Mouse (Mus musculus) intestine, postnatal 0 days (tissue): Measurements from ENCODE around the gene Dnm1. TPM values are rescaled to one million over a fixed set of nuclear protein-coding genes. Genes with fewer than 3 reads are reported as not detected.

Experiments
- ATAC-seq: fragments of 200-750 bp; cut with Nextera tagmentation; 2 replicates; pipeline ENCODE4 v1.8.0; 2017; ENCODE audit warnings: mild to moderate bottlenecking, moderate TSS enrichment, moderate library complexity
- H3K27ac ChIP-seq: fragments of 300-500 bp; sonication (generic); 2 replicates; pipeline ENCODE4 v1.5.1; 2014; ENCODE audit warnings: mild to moderate bottlenecking, low read depth, low read length, moderate library complexity
- H3K27me3 ChIP-seq: fragments of 300-500 bp; sonication (generic); replicated peaks from 2 replicates; pipeline ENCODE4 v1.6.1; 2014; ENCODE audit warnings: low read length, mixed read lengths; ENCODE audit not compliant: control insufficient read depth, insufficient read depth
- H3K36me3 ChIP-seq: fragments of 300-500 bp; sonication (generic); 2 replicates; pipeline ENCODE4 v1.6.1; 2014; ENCODE audit warnings: mild to moderate bottlenecking, moderate library complexity; ENCODE audit not compliant: control insufficient read depth, insufficient read depth
- H3K4me1 ChIP-seq: fragments of 300-500 bp; sonication (generic); replicated peaks from 2 replicates; pipeline ENCODE4 v1.6.1; 2014; ENCODE audit warnings: antibody characterized with exemption, low read length, mixed read lengths; ENCODE audit not compliant: control insufficient read depth, insufficient read depth
- H3K4me2 ChIP-seq: fragments of 300-500 bp; sonication (generic); replicated peaks from 2 replicates; pipeline ENCODE4 v1.6.1; 2014; ENCODE audit warnings: low read depth, mild to moderate bottlenecking, moderate library complexity
- H3K4me3 ChIP-seq: fragments of 300-500 bp; sonication (generic); 2 replicates; pipeline ENCODE4 v1.5.1; 2014; ENCODE audit warnings: low read depth, low read length
- H3K9ac ChIP-seq: fragments of 300-500 bp; sonication (generic); 2 replicates; pipeline ENCODE4 v1.6.1; 2014; ENCODE audit warnings: mild to moderate bottlenecking, low read depth, low read length
- H3K9me3 ChIP-seq: fragments of 300-500 bp; sonication (generic); 2 replicates; pipeline ENCODE4 v1.6.1; 2016; ENCODE audit warnings: mixed run types; ENCODE audit not compliant: control insufficient read depth
- CTCF ChIP-seq: sonication (generic); IDR thresholded peaks from 2 replicates; pipeline ENCODE4 v1.5.1; 2016; ENCODE audit warnings: low read depth, mild to moderate bottlenecking, control low read depth, antibody characterized with exemption, moderate library complexity
- WGBS: fragments of 180-500 bp; shearing (Covaris S2); extraction: QIAGEN DNeasy Blood & Tissue Kit; methylation state at CpG from one replicate; pipeline ENCODE4 v1.1.7; 2014; 5-methylcytosine and 5-hydroxymethylcytosine counted together
- polyA plus RNA-seq: library from polyadenylated mRNA; unstranded; fragments of >200 nt; fragmentation: Nextera tagmentation; extraction: Ambion mirVana; gene quantifications from 2 replicates; pipeline ENCODE4 v1.2.1, GENCODE M21; 2015

Gene Dnm1
- polyA plus RNA-seq, 1 experiment from 2014 or later, result 23.5 TPM

GRCm38 (mm10) chr2:32318709-32319585, 34.2 kb downstream of the Dnm1 start:
- Histone ChIP-seq H3K9ac (peak overlapping the region; percentile 50), H3K4me3 (peak overlapping the region; percentile 27), H3K27me3 (no peaks in the 10 kb centered on the region), H3K9me3 (no peaks in the 10 kb centered on the region), H3K36me3 (peaks cover 29% of the 10 kb centered on the region; the same call in 1 of the 2 replicates), H3K4me2 (peak overlapping the region; percentile 57), H3K27ac (peak overlapping the region; percentile 62; the same call in 1 of the 2 replicates), H3K4me1 (no peaks in the 10 kb centered on the region)
- ATAC-seq, result no peak
- no peak for TF ChIP-seq CTCF
- 75% methylated on average over 14 of the region's 14 CpGs for WGBS

- peak; percentile 7; the same call in 1 of the 2 replicates for ATAC-seq
- WGBS, result 30% methylated on average over 18 of the region's 19 CpGs
- no peak for TF ChIP-seq CTCF
- Histone ChIP-seq H3K4me3 (peak overlapping the region; percentile 27; the same call in 1 of the 2 replicates), H3K27ac (peak overlapping the region; percentile 64), H3K36me3 (peaks cover 22% of the 10 kb centered on the region; the same call in 1 of the 2 replicates), H3K27me3 (no peaks in the 10 kb centered on the region), H3K9ac (peak overlapping the region; percentile 50), H3K4me1 (no peaks in the 10 kb centered on the region), H3K9me3 (no peaks in the 10 kb centered on the region), H3K4me2 (peak overlapping the region; percentile 57)
Measured at GRCm38 (mm10) chr2:32317791-32318417, 35.2 kb downstream of the Dnm1 start.

DNA sequence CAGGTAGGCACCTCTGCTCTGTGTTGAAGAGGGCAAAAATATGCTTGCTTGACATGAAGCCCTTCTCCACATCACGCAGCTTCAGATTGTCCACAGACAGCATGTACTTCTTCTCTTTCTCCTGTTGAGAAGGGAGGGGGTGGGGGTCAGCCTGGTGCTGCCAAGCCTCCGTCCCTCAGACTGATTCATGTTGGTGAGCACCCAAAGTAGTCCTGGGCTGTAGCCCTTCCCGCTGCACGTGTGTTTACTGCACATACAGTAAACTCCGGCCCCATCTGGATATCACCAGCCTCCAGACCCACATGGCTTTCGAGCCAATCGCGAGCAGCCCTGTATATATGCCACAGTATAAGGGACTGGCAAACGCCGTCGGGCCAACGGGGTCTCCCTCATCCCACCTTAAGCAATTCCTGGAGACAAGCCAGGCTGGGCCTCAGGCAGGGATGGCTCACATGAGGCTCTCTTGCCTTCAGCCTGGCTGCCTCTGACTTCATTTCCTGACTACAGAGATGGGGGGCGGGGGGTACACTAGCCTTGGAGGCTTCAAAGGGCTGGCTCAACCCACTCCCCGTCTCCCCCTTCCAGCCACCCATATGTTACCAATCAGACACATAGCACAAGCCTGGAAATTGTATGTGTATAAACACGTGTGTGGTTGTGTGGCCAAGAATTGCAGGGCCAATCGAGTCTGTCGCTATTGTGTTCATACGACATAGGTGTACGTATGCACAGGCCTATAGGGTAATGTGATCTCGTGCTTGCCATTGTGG, 36.1 kb downstream of the Dnm1 start:
- Histone ChIP-seq H3K4me2 (no peak overlapping the region), H3K9ac (no peak overlapping the region), H3K27me3 (no peaks in the 10 kb centered on the region), H3K36me3 (peaks cover 20% of the 10 kb centered on the region; the same call in 1 of the 2 replicates), H3K4me3 (no peak overlapping the region), H3K9me3 (no peaks in the 10 kb centered on the region), H3K4me1 (0 out of 2 replicates have a peak, but pooled peaks cover under 1% of the 10 kb centered on the region), H3K27ac (peak overlapping the region; percentile 64; the same call in 1 of the 2 replicates)
- 60% methylated on average over 20 of the region's 20 CpGs for WGBS
- ATAC-seq, result no peak
- no peak for TF ChIP-seq CTCF

DNA sequence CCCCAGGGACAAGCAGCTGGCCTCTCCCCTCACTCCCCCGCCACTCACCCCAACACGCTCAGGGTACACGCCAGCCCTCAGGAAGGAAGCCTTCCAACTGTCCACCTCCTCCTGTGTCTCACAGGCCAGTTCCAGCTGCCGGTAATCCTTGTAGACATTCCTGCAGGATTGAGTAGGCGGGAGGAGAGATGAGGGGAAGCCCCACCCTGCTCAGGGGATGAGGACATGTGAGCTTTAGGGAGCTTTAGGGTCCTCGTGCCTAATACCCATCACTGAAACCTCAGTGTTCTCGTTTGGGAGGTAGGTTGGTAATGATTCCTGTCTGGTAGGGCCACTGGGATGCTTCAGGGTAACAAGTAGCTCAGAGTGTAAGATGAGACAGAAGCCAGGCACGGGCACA, 37.4 kb downstream of the Dnm1 start:
- H3K4me1 ChIP-seq, result 0 out of 2 replicates have a peak, but pooled peaks cover 4% of the 10 kb centered on the region

GRCm38 (mm10) chr2:32314831-32315230, 38.3 kb downstream of the Dnm1 start:
- Histone ChIP-seq H3K27ac (no peak overlapping the region), H3K27me3 (no peaks in the 10 kb centered on the region), H3K36me3 (peaks cover 21% of the 10 kb centered on the region; the same call in 1 of the 2 replicates), H3K4me2 (no peak overlapping the region), H3K9me3 (no peaks in the 10 kb centered on the region), H3K4me1 (0 out of 2 replicates have a peak, but pooled peaks cover 4% of the 10 kb centered on the region), H3K4me3 (no peak overlapping the region), H3K9ac (no peak overlapping the region)
- WGBS, result 91% methylated on average over 14 of the region's 14 CpGs
- TF ChIP-seq CTCF, result no peak
- ATAC-seq, result no peak

More for the DNA sequence above, 37.4 kb downstream of the Dnm1 start:
- no peaks in the 10 kb centered on the region for H3K27me3 ChIP-seq
- peaks cover 19% of the 10 kb centered on the region; the same call in 1 of the 2 replicates for H3K36me3 ChIP-seq
- H3K9me3 ChIP-seq, result no peaks in the 10 kb centered on the region
- 31% methylated on average over 8 of the region's 8 CpGs for WGBS
- H3K27ac ChIP-seq, result peak overlapping the region; percentile 23; the same call in 1 of the 2 replicates
- H3K9ac ChIP-seq, result no peak overlapping the region
- no peak overlapping the region for H3K4me2 ChIP-seq
- H3K4me3 ChIP-seq, result no peak overlapping the region
- TF ChIP-seq CTCF, result no peak
- ATAC-seq, result no peak
